Mouse (Mus musculus) large intestine, adult 2 months (tissue): ENCODE results near the gene Padi3. TPM values are rescaled to one million over a fixed set of nuclear protein-coding genes. Genes with fewer than 3 reads are reported as not detected.

Source experiments
- DNase-seq: peaks from one replicate; pipeline ENCODE4 v3.0.0-alpha.2; 2012; ENCODE audit warnings: low read depth, low spot score
- WGBS: fragments of 180-500 bp; shearing (Covaris S2); methylation state at CpG from one replicate; pipeline ENCODE4 v1.1.7; 2018; 5-methylcytosine and 5-hydroxymethylcytosine counted together
- polyA plus RNA-seq: library from polyadenylated mRNA; depleted of rRNA; stranded (reverse); fragments of >200 nt; gene quantifications from 2 replicates; pipeline ENCODE4 v1.2.3, GENCODE M21; 2012

Gene Padi3
- polyA plus RNA-seq, 1 experiment, result not detected

GRCm38 (mm10) chr4:140785217-140785616 is 25.2 kb downstream of the Padi3 start:
- WGBS, result 84% methylated on average over 5 of the region's 5 CpGs
- DNase-seq, result no peak

GRCm38 (mm10) chr4:140784292-140784945 is 26.0 kb downstream of the Padi3 start:
- DNase-seq, result no peak
- WGBS, result 93% methylated on average over 9 of the region's 9 CpGs

- 84% methylated on average over 9 of the region's 9 CpGs for WGBS
- DNase-seq, result no peak
Measured at GRCm38 (mm10) chr4:140782821-140783220, 27.6 kb downstream of the Padi3 start.

GRCm38 (mm10) chr4:140780507-140780906 is 29.9 kb downstream of the Padi3 start:
- no peak for DNase-seq
- 57% methylated on average over 14 of the region's 14 CpGs for whole genome bisulfite sequencing

- 27% methylated on average over 19 of the region's 19 CpGs for WGBS
- no peak for DNase-seq
Measured at GRCm38 (mm10) chr4:140779803-140780397, 30.5 kb downstream of the Padi3 start.

GRCm38 (mm10) chr4:140776623-140777022 is 33.8 kb downstream of the Padi3 start:
- 71% methylated on average over 13 of the region's 13 CpGs for WGBS
- no peak for DNase-seq

GRCm38 (mm10) chr4:140775876-140776275 is 34.6 kb downstream of the Padi3 start:
- 77% methylated on average over 10 of the region's 10 CpGs for WGBS
- DNase-seq, result no peak

GRCm38 (mm10) chr4:140774893-140775292 is 35.6 kb downstream of the Padi3 start:
- WGBS, result 60% methylated on average over 9 of the region's 9 CpGs
- DNase-seq, result no peak

GRCm38 (mm10) chr4:140774025-140774800 is 36.2 kb downstream of the Padi3 start, which contains the start of gene Padi4:
TSS of gene Padi4 (minus strand) at chr4:140774236.
- DNase-seq, result no peak
- WGBS, result 66% methylated on average over 21 of the region's 21 CpGs

GRCm38 (mm10) chr4:140771091-140771490 is 39.4 kb downstream of the Padi3 start:
- 13% methylated on average over 4 of the region's 4 CpGs for WGBS
- no peak for DNase-seq

- DNase-seq, result no peak
Measured at GRCm38 (mm10) chr4:140770433-140770832, 40.0 kb downstream of the Padi3 start.

GRCm38 (mm10) chr4:140768973-140769372 is 41.5 kb downstream of the Padi3 start:
- no peak for DNase-seq

More at GRCm38 (mm10) chr4:140770433-140770832, 40.0 kb downstream of the Padi3 start:
- 2% methylated on average over 13 of the region's 13 CpGs for WGBS

GRCm38 (mm10) chr4:140765936-140766335 is 44.5 kb downstream of the Padi3 start:
- WGBS, result 62% methylated on average over 3 of the region's 3 CpGs
- DNase-seq, result no peak

More at GRCm38 (mm10) chr4:140768973-140769372, 41.5 kb downstream of the Padi3 start:
- 66% methylated on average over 5 of the region's 5 CpGs for WGBS

GRCm38 (mm10) chr4:140763158-140763557 is 47.3 kb downstream of the Padi3 start:
- 14% methylated on average over 9 of the region's 9 CpGs for WGBS
- DNase-seq, result no peak

GRCm38 (mm10) chr4:140761601-140762000 is 48.8 kb downstream of the Padi3 start:
- DNase-seq, result no peak
- WGBS, result 84% methylated on average over 7 of the region's 7 CpGs

- DNase-seq, result no peak
- 61% methylated on average over 3 of the region's 3 CpGs for WGBS
Measured at GRCm38 (mm10) chr4:140755811-140756210, 54.6 kb downstream of the Padi3 start.

GRCm38 (mm10) chr4:140753366-140753765 is 57.1 kb downstream of the Padi3 start:
- 67% methylated on average over 7 of the region's 7 CpGs for WGBS
- no peak for DNase-seq

- WGBS, result 12% methylated on average over 19 of the region's 19 CpGs
- DNase-seq, result peak; percentile 39
Measured at GRCm38 (mm10) chr4:140750328-140750727, 60.1 kb downstream of the Padi3 start.

- 28% methylated on average over 12 of the region's 12 CpGs for WGBS
- DNase-seq, result no peak
Measured at GRCm38 (mm10) chr4:140747978-140748377, 62.5 kb downstream of the Padi3 start.

- DNase-seq, result no peak
- WGBS, result 9% methylated on average over 3 of the region's 3 CpGs
Measured at GRCm38 (mm10) chr4:140744654-140745053, 65.8 kb downstream of the Padi3 start.
